Mouse (Mus musculus) bone marrow macrophage, adult 2 months (primary cell): Measurements from ENCODE around the gene Lrfn2. TPM values are rescaled to one million over a fixed set of nuclear protein-coding genes. Genes with fewer than 3 reads are reported as not detected.

Experiments used
- H3K27ac ChIP-seq: 2 replicates; pipeline ENCODE4 v1.5.1; 2012; ENCODE audit warnings: low read depth, low read length; ENCODE audit not compliant: insufficient read depth
- H3K4me1 ChIP-seq: 2 replicates; pipeline ENCODE4 v1.6.1; 2012; ENCODE audit warnings: low read length; ENCODE audit not compliant: control insufficient read depth, insufficient read depth
- H3K4me3 ChIP-seq: 2 replicates; pipeline ENCODE4 v1.5.1; 2012; ENCODE audit warnings: mild to moderate bottlenecking, low read length, moderate library complexity; ENCODE audit not compliant: insufficient read depth
- CTCF ChIP-seq: IDR thresholded peaks from 2 replicates; pipeline ENCODE4 v1.5.1; 2012; ENCODE audit warnings: low read depth, mild to moderate bottlenecking, low read length, moderate library complexity
- POLR2A ChIP-seq: IDR thresholded peaks from 2 replicates; pipeline ENCODE4 v1.6.1; 2012; ENCODE audit warnings: mild to moderate bottlenecking, low read depth, low read length, borderline replicate concordance
- polyA plus RNA-seq: library from polyadenylated mRNA; stranded (reverse); fragments of >200 nt; gene quantifications from 2 replicates; pipeline ENCODE4 v1.2.4, GENCODE M21; 2012; ENCODE audit not compliant: missing spikeins, insufficient read depth, insufficient read length

The Lrfn2 gene
- polyA plus RNA-seq, 1 experiment = not detected

DNA sequence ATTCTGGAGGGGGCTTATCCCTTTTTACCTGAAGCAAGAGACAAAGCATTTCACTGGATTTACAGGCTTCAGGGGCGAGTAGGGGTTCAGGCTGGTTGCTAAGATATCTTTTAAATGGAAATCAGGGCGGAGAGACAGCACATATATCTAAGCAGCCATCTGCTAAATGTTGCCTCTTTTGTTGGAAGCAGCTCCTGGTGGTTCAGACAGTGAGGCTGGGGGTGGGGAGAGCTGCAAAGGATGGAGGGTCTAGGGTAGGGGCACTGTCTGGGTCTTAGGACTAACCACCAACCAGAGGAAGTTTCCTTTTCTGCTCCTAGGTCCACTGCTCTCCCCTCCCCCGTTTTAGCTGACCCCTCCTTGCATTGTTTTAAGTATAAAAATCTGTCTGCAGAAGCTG is 131.6 kb downstream of the Lrfn2 start:
- TF ChIP-seq POLR2A = no peak
- no peak for TF ChIP-seq CTCF
- H3K4me1 ChIP-seq = no peaks in the 10 kb centered on the region
- no peak overlapping the region for H3K27ac ChIP-seq
- no peak overlapping the region for H3K4me3 ChIP-seq

DNA sequence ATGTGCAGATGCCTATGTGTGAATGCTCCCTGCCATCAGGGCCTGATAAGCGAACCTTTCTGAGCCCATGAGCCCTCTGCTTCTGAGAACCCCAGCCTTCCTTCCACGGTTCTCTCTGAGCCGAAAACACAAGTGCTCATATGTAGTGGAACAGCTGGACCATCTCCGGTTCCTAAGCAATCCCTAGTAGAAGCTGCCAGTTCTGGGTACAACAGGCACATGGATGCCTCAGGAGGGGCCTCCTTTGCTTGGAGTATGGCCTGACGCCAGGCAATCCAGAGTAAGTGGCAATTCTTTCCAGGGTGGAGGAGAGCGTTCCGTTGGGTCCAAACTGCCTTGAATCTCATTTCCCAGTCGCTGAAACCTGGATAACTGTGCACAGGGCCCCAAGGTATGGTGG is 132.3 kb downstream of the Lrfn2 start:
- H3K27ac ChIP-seq = no peak overlapping the region
- no peaks in the 10 kb centered on the region for H3K4me1 ChIP-seq
- H3K4me3 ChIP-seq = no peak overlapping the region
- TF ChIP-seq CTCF = no peak
- TF ChIP-seq POLR2A = no peak

- no peak overlapping the region for H3K4me3 ChIP-seq
- no peaks in the 10 kb centered on the region for H3K4me1 ChIP-seq
- no peak for TF ChIP-seq CTCF
- no peak for TF ChIP-seq POLR2A
- H3K27ac ChIP-seq = no peak overlapping the region
These were observed 132.9 kb downstream of the Lrfn2 start for GRCm38 (mm10) chr17:49065050-49065449.

GRCm38 (mm10) chr17:49066748-49067147 is 134.6 kb downstream of the Lrfn2 start:
- Histone ChIP-seq H3K4me1 (no peaks in the 10 kb centered on the region), H3K4me3 (no peak overlapping the region), H3K27ac (no peak overlapping the region)
- no peak for TF ChIP-seq POLR2A
- TF ChIP-seq CTCF = peak; percentile 58

DNA sequence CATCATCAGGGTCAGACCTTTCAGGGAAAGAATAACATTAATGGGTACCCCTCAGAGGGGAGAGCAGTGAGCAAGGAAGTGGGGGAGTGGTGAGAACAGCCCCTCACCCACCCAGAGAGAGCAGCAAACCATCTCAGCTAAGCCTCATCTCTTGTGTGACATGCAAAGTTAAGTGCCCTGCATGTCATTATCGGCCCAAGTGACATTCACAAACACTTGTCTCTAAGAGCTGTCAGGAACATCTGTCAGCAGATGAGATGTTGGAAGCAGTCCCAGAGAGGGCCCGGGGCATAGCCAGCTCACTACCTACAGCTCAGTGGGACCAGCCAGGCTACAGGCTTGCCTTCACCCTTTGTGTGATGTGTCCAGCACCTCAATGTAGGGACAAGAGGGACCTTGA is 146.0 kb downstream of the Lrfn2 start:
- Histone ChIP-seq H3K4me3 (no peak overlapping the region), H3K27ac (no peak overlapping the region), H3K4me1 (peaks cover 3% of the 10 kb centered on the region; the same call in 1 of the 2 replicates)
- TF ChIP-seq POLR2A = no peak
- no peak for TF ChIP-seq CTCF

- peaks cover 3% of the 10 kb centered on the region; the same call in 1 of the 2 replicates for H3K4me1 ChIP-seq
- TF ChIP-seq POLR2A (no peak), CTCF (no peak)
These were observed 147.5 kb downstream of the Lrfn2 start for GRCm38 (mm10) chr17:49079647-49080046.

GRCm38 (mm10) chr17:49083594-49084380 is 151.6 kb downstream of the Lrfn2 start:
- TF ChIP-seq CTCF (no peak), POLR2A (no peak)
- H3K4me1 ChIP-seq = peaks cover 3% of the 10 kb centered on the region; the same call in 1 of the 2 replicates
- no peak overlapping the region for H3K27ac ChIP-seq
- no peak overlapping the region for H3K4me3 ChIP-seq

More at GRCm38 (mm10) chr17:49079647-49080046, 147.5 kb downstream of the Lrfn2 start:
- Histone ChIP-seq H3K4me3 (no peak overlapping the region), H3K27ac (no peak overlapping the region)

DNA sequence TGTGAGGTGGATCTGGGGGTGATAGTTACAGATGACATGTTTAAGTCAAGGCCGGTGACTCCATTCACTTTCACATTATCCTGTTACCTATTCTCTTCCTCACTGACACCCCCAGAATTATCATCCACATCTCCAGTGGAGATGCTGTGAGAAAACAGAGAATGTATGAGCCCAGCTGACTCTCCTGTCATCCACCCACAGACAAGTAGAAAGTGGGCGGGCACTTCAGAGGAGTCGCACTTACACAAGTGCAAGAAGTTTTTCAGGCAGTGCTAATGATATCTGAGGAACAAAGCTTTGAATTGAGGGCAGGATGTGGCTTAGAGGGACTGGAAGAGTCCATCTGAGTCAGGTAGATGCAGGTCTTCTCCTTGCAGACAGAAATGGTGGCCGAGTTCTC is 152.9 kb downstream of the Lrfn2 start:
- no peaks in the 10 kb centered on the region for H3K4me1 ChIP-seq
- no peak overlapping the region for H3K4me3 ChIP-seq
- no peak for TF ChIP-seq POLR2A
- no peak for TF ChIP-seq CTCF
- no peak overlapping the region for H3K27ac ChIP-seq

DNA sequence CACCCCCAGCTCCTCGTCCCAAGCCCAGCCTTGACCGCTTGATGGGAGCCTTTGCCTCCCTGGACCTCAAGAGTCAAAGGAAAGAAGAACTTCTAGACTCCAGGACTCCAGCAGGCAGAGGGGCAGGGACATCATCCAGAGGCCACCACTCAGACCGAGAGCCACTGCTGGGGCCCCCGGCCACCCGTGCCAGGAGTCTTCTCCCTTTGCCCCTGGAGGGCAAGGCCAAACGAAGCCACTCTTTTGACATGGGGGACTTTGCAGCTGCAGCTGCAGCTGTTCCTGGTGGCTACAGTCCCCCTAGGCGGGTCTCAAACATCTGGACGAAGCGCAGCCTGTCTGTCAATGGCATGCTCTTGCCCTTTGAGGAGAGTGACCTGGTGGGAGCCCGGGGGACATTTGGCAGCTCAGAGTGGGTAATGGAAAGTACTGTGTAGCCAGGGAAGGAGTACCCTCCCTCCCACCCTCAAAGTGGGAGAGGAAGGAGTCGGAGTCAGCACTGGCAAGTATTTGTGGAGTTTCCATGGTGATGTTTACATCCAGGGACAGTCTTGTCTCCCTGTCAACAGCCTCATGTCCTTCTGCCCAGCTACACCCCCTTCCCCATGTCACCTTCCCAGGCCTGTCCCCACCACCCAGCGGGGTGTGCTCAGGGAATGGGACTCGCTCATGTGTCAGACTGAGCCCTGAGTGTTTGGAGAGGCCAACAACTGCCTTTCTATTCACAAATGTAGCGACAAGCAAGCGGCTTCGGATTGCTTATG is 164.8 kb downstream of the Lrfn2 start:
- H3K4me3 ChIP-seq = no peak overlapping the region
- TF ChIP-seq POLR2A (no peak), CTCF (no peak)
- H3K4me1 ChIP-seq = no peaks in the 10 kb centered on the region
- no peak overlapping the region for H3K27ac ChIP-seq

DNA sequence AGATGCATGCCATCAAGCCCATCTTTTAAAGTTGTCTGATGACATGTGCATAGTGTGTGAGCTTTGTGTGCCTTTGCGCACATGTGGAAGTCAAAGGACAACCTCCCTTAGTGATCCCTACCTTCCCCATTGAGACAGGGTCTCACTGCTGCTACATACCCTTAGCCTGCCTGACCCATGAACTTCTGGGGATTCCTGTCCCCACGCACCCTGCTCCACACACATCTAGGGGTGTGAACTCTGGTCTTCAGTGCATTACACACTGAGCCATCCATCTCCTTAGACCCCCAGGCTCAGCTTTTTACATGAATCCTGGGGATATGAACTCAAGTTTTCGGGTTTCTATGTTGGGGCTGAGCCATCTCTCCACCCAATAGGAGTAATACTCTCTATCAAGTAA is 179.2 kb downstream of the Lrfn2 start:
- Histone ChIP-seq H3K27ac (no peak overlapping the region), H3K4me3 (no peak overlapping the region), H3K4me1 (no peaks in the 10 kb centered on the region)
- TF ChIP-seq POLR2A (no peak), CTCF (no peak)
